Mouse (Mus musculus) heart, adult 2 months (tissue): ENCODE results near the gene Sgsm3. TPM values are rescaled to one million over a fixed set of nuclear protein-coding genes. Genes with fewer than 3 reads are reported as not detected.

Experiments
- DNase-seq, 2 experiments: peaks; one replicate each; pipeline ENCODE4 v3.0.0; 2021
- H3K27ac ChIP-seq: fragments of 200-600 bp; 2 replicates; pipeline ENCODE4 v1.8.1; 2022
- H3K27me3 ChIP-seq: fragments of 200-500 bp; 2 replicates; pipeline ENCODE4 v1.6.1; 2012; ENCODE audit warnings: mild to moderate bottlenecking, low read length, inconsistent platforms, mixed read lengths; ENCODE audit not compliant: control insufficient read depth, insufficient read depth
- H3K36me3 ChIP-seq: fragments of 200-500 bp; 2 replicates; pipeline ENCODE4 v1.6.1; 2012; ENCODE audit warnings: low read length, inconsistent platforms; ENCODE audit not compliant: control insufficient read depth, insufficient read depth
- H3K4me1 ChIP-seq: fragments of 200-500 bp; 2 replicates; pipeline ENCODE4 v1.6.1; 2011; ENCODE audit warnings: low read length; ENCODE audit not compliant: control insufficient read depth, insufficient read depth
- H3K4me3 ChIP-seq: fragments of 200-600 bp; 2 replicates; pipeline ENCODE4 v1.8.1; 2022
- H3K79me2 ChIP-seq: fragments of 200-500 bp; replicated peaks from 2 replicates; pipeline ENCODE4 v1.6.1; 2012; ENCODE audit warnings: mild to moderate bottlenecking, inconsistent platforms, low read length, moderate library complexity, mixed read lengths; ENCODE audit not compliant: control insufficient read depth, insufficient read depth
- H3K9ac ChIP-seq: fragments of 200-500 bp; 2 replicates; pipeline ENCODE4 v1.6.1; 2012; ENCODE audit warnings: low read depth, mild to moderate bottlenecking, control low read depth, inconsistent platforms, low read length, mixed read lengths
- CTCF ChIP-seq: fragments of 200-600 bp; IDR thresholded peaks from 2 replicates; pipeline ENCODE4 v1.8.1; 2022; ENCODE audit warnings: antibody characterized with exemption, mild to moderate bottlenecking, moderate library complexity
- EP300 ChIP-seq: fragments of 200-500 bp; IDR thresholded peaks from 2 replicates; pipeline ENCODE4 v1.6.1; 2011; ENCODE audit warnings: low read depth, low read length, control low read depth; ENCODE audit not compliant: insufficient read depth
- POLR2A ChIP-seq: fragments of 200-500 bp; IDR thresholded peaks from 2 replicates; pipeline ENCODE4 v1.6.1; 2011; ENCODE audit warnings: mild to moderate bottlenecking, low read depth, low read length, control low read depth; ENCODE audit not compliant: insufficient read depth
- WGBS: fragments of 180-500 bp; shearing (Covaris S2); methylation state at CpG from one replicate; pipeline ENCODE4 v1.1.7; 2018; 5-methylcytosine and 5-hydroxymethylcytosine counted together
- intact Hi-C: fragments of 180-260 bp; cut with DNase I; formaldehyde crosslinking; loops from one replicate; pipeline ENCODE4 v1.15.1; 2025
- polyA plus RNA-seq: library from polyadenylated mRNA; depleted of rRNA; stranded (reverse); fragments of >200 nt; gene quantifications from 2 replicates; pipeline ENCODE4 v1.2.3, GENCODE M21; 2012
- total RNA-seq, 2 experiments: library from RNA; stranded (reverse); gene quantifications; 2 replicates each; pipeline ENCODE4 v1.2.3; 2021

Sgsm3 gene
- total and polyA plus RNA-seq, 3 experiments, result 14.0 to 16.2 (median 14.2) TPM

GRCm38 (mm10) chr15:81012359-81012758 is 34.8 kb downstream of the Sgsm3 start:
- intact Hi-C loops, result no loop called here

GRCm38 (mm10) chr15:81013186-81013585 is 35.6 kb downstream of the Sgsm3 start:
- no peaks in the 10 kb centered on the region for H3K36me3 ChIP-seq
- no peaks in the 10 kb centered on the region for H3K27me3 ChIP-seq
- no peak overlapping the region for H3K27ac ChIP-seq
- H3K79me2 ChIP-seq, result no peaks in the 10 kb centered on the region
- intact Hi-C loops, result no loop called here
- no peaks in the 10 kb centered on the region for H3K4me1 ChIP-seq
- no peak for TF ChIP-seq CTCF
- TF ChIP-seq EP300, result no peak
- no peak for TF ChIP-seq POLR2A
- no peak for DNase-seq
- WGBS, result 82% methylated on average over 7 of the region's 7 CpGs
- H3K9ac ChIP-seq, result no peak overlapping the region
- no peak overlapping the region for H3K4me3 ChIP-seq

More at GRCm38 (mm10) chr15:81012359-81012758, 34.8 kb downstream of the Sgsm3 start:
- Histone ChIP-seq H3K27ac (no peak overlapping the region), H3K79me2 (no peaks in the 10 kb centered on the region), H3K4me1 (no peaks in the 10 kb centered on the region), H3K27me3 (no peaks in the 10 kb centered on the region), H3K4me3 (no peak overlapping the region), H3K9ac (no peak overlapping the region), H3K36me3 (no peaks in the 10 kb centered on the region)
- TF ChIP-seq EP300 (no peak), CTCF (no peak), POLR2A (no peak)
- 94% methylated on average over 4 of the region's 4 CpGs for WGBS
- no peak for DNase-seq

- no peaks in the 10 kb centered on the region for H3K79me2 ChIP-seq
- H3K4me1 ChIP-seq, result no peaks in the 10 kb centered on the region
- H3K27ac ChIP-seq, result no peak overlapping the region
- no peaks in the 10 kb centered on the region for H3K36me3 ChIP-seq
- H3K27me3 ChIP-seq, result no peaks in the 10 kb centered on the region
- 83% methylated on average over 5 of the region's 5 CpGs for WGBS
- no peak for DNase-seq
- H3K4me3 ChIP-seq, result no peak overlapping the region
- no peak overlapping the region for H3K9ac ChIP-seq
- TF ChIP-seq POLR2A, result no peak
- TF ChIP-seq EP300, result no peak
- intact Hi-C loops, result no loop called here
Observed at GRCm38 (mm10) chr15:81015068-81015744, 37.6 kb downstream of the Sgsm3 start.

GRCm38 (mm10) chr15:81016488-81016887 is 38.9 kb downstream of the Sgsm3 start:
- no peak overlapping the region for H3K4me3 ChIP-seq
- H3K9ac ChIP-seq, result no peak overlapping the region
- 85% methylated on average over 10 of the region's 10 CpGs for WGBS
- intact Hi-C loops, result no loop called here
- H3K27me3 ChIP-seq, result no peaks in the 10 kb centered on the region
- H3K27ac ChIP-seq, result no peak overlapping the region
- H3K4me1 ChIP-seq, result no peaks in the 10 kb centered on the region
- no peaks in the 10 kb centered on the region for H3K79me2 ChIP-seq
- DNase-seq, result no peak
- no peaks in the 10 kb centered on the region for H3K36me3 ChIP-seq
- TF ChIP-seq CTCF (no peak), EP300 (no peak), POLR2A (no peak)

GRCm38 (mm10) chr15:81017308-81017707 is 39.7 kb downstream of the Sgsm3 start:
- no peaks in the 10 kb centered on the region; the same call in 1 of the 2 replicates for H3K4me1 ChIP-seq
- H3K27me3 ChIP-seq, result no peaks in the 10 kb centered on the region
- no peak overlapping the region for H3K4me3 ChIP-seq
- WGBS, result 91% methylated on average over 7 of the region's 7 CpGs
- no peak overlapping the region for H3K27ac ChIP-seq
- H3K79me2 ChIP-seq, result no peaks in the 10 kb centered on the region
- no peaks in the 10 kb centered on the region for H3K36me3 ChIP-seq
- TF ChIP-seq CTCF (no peak), EP300 (no peak), POLR2A (no peak)
- no peak for DNase-seq
- H3K9ac ChIP-seq, result no peak overlapping the region
- intact Hi-C loops, result no loop called here

GRCm38 (mm10) chr15:81021377-81021776 is 43.8 kb downstream of the Sgsm3 start:
- no peaks in the 10 kb centered on the region for H3K79me2 ChIP-seq
- intact Hi-C loops, result no loop called here
- H3K36me3 ChIP-seq, result no peaks in the 10 kb centered on the region
- no peak overlapping the region for H3K9ac ChIP-seq
- no peak overlapping the region for H3K4me3 ChIP-seq
- 76% methylated on average over 6 of the region's 6 CpGs for WGBS
- H3K27ac ChIP-seq, result no peak overlapping the region
- peak in 1 of 2 experiments; percentile 56 for DNase-seq
- no peaks in the 10 kb centered on the region for H3K27me3 ChIP-seq
- no peaks in the 10 kb centered on the region; the same call in 1 of the 2 replicates for H3K4me1 ChIP-seq
- TF ChIP-seq EP300 (no peak), CTCF (no peak), POLR2A (no peak)
